Comparison of ENCODE assay signal across 9 mouse cellular contexts in the genomic region with DNA sequence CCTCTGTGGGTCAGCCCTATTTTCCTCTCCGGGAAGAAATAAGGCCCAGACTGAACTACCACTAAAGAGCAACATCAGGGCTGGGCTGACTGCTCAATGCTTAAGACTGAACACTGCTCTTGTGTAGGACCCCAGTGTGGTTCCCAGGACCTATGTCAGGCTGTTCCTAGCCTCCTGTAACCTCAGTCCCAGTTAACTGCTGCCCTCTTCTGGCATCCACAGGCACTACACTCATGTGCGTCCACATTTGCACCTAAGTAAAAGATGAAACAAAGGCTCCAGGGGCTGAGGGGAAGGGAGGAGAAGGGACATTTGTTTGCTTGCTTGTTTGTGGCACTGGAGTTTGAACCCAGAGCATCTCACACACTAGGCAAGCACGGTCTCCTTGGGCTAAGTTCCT. TPM values are rescaled to one million over a fixed set of nuclear protein-coding genes. Genes with fewer than 3 reads are reported as not detected.
DNase-seq lines count a peak whose midpoint lies in the region; ATAC-seq and TF ChIP-seq lines count a peak whose summit lies in the region.
"Had no signal": no experiment of that assay in that cellular context is flagged by ENCODE, and none has a peak within 500 bp of the region (broad histone marks: within the 10 kb centered on the region; RNA-seq: fewer than 3 reads in every experiment).

No protein-coding gene starts in this region.

- H3K9me3 ChIP-seq in midbrain, embryonic 11.5 days (ENCODE audit: control insufficient read depth, low read length), result no peaks in the 10 kb centered on the region
- no peaks in the 10 kb centered on the region for H3K9me3 ChIP-seq in midbrain, embryonic 13.5 days
- H3K9me3 ChIP-seq: hindbrain, embryonic 15.5 days had no signal

- H3K36me3 ChIP-seq in midbrain, embryonic 11.5 days (ENCODE audit: control insufficient read depth, insufficient read depth, low read length), result no peaks in the 10 kb centered on the region
- no peaks in the 10 kb centered on the region for H3K36me3 ChIP-seq in midbrain, embryonic 13.5 days
- H3K36me3 ChIP-seq: hindbrain, embryonic 15.5 days had no signal

- no peak overlapping the region for H3K9ac ChIP-seq in midbrain, embryonic 11.5 days (ENCODE audit: low read length)
- H3K9ac ChIP-seq in midbrain, embryonic 13.5 days (replicated peaks), result no peak overlapping the region
- H3K9ac ChIP-seq: hindbrain, embryonic 15.5 days had no signal

- 87% methylated on average over 3 of the region's 3 CpGs for WGBS in cerebellum, adult 2 months
- WGBS in midbrain, embryonic 11.5 days, result 64% methylated on average over 3 of the region's 3 CpGs
- WGBS in midbrain, embryonic 13.5 days, result 78% methylated on average over 3 of the region's 3 CpGs

- no peak for TF ChIP-seq POLR2A in cerebellum, adult 2 months (IDR thresholded peaks at IDR 0.05; ENCODE audit: borderline replicate concordance, insufficient read depth, low read length)

- H3K4me1 ChIP-seq in cerebellum, adult 2 months (ENCODE audit: control insufficient read depth, insufficient read depth, low read length), result no peaks in the 10 kb centered on the region
- H3K4me1 ChIP-seq in midbrain, embryonic 11.5 days (ENCODE audit: control insufficient read depth, insufficient read depth, low read length), result no peaks in the 10 kb centered on the region; the same call in 1 of the 2 replicates
- H3K4me1 ChIP-seq in midbrain, embryonic 13.5 days (replicated peaks), result peaks cover 13% of the 10 kb centered on the region

- H3K4me3 ChIP-seq in cerebellum, adult 2 months (replicated peaks; ENCODE audit: insufficient read depth, low read depth, low read length), result no peak overlapping the region
- H3K4me3 ChIP-seq in midbrain, embryonic 11.5 days (ENCODE audit: low read depth, low read length), result no peak overlapping the region
- no peak overlapping the region for H3K4me3 ChIP-seq in midbrain, embryonic 13.5 days (replicated peaks)
- H3K4me3 ChIP-seq: hindbrain, embryonic 15.5 days had no signal

- 0 out of 2 replicates have a peak, but pooled peaks have one; percentile 7 for TF ChIP-seq CTCF in cerebellum, adult 2 months (IDR thresholded peaks at IDR 0.05; ENCODE audit: borderline replicate concordance, insufficient read depth, low read depth, low read length)

- no peak overlapping the region for H3K4me2 ChIP-seq in midbrain, embryonic 11.5 days
- no peak overlapping the region for H3K4me2 ChIP-seq in midbrain, embryonic 13.5 days (replicated peaks)

- no peaks in the 10 kb centered on the region; the same call in 1 of the 2 replicates for H3K27me3 ChIP-seq in cerebellum, adult 2 months (ENCODE audit: control insufficient read depth, insufficient read depth, low read length)
- peaks cover 3% of the 10 kb centered on the region; the same call in 1 of the 2 replicates for H3K27me3 ChIP-seq in midbrain, embryonic 11.5 days (ENCODE audit: control insufficient read depth, insufficient read depth, low read length)
- peaks cover 10% of the 10 kb centered on the region; the same call in 1 of the 2 replicates for H3K27me3 ChIP-seq in midbrain, embryonic 13.5 days
- H3K27me3 ChIP-seq: hindbrain, embryonic 15.5 days had no signal

- no peak overlapping the region for H3K27ac ChIP-seq in cerebellum, adult 2 months (ENCODE audit: insufficient read depth, low read length)
- H3K27ac ChIP-seq in midbrain, embryonic 11.5 days (ENCODE audit: low read depth, low read length), result no peak overlapping the region
- no peak overlapping the region for H3K27ac ChIP-seq in midbrain, embryonic 13.5 days
- H3K27ac ChIP-seq: hindbrain, embryonic 15.5 days had no signal

- no peak for ATAC-seq in midbrain, embryonic 11.5 days (ENCODE audit: low FRiP score)
- ATAC-seq in midbrain, embryonic 13.5 days, result no peak
- ATAC-seq in megakaryocyte progenitor cell, adult 5-6 weeks (replicated peaks; ENCODE audit: poor library complexity), result peak; percentile 71; the same call in 1 of the 2 replicates

- no peak for DNase-seq in cerebellum, adult 2 months
- no peak for DNase-seq in cerebellum, adult 11-12 months
- DNase-seq in midbrain, embryonic 11.5 days (ENCODE audit: low spot score, missing footprints), result peak; percentile 87
- peak; percentile 13 for DNase-seq in c-Kit-positive CD71-positive TER-119-negative erythroid progenitor cells, embryonic 14.5 days (ENCODE audit: low read depth)
- DNase-seq in cerebellum, postnatal 36 days, result no peak
- no peak for DNase-seq in ovary, postnatal 36 days (ENCODE audit: low spot score)

RNA-seq across cellular contexts. Expression of a gene that starts 39.8 kb away (rescaled TPM):
- 5.5 and 6.2 TPM in 2 replicates for polyA plus RNA-seq in cerebellum, adult 2 months (2012; rRNA removed)
- polyA plus RNA-seq in midbrain, embryonic 11.5 days (2014; fragmentation: Nextera tagmentation; extraction: Ambion mirVana), result 16.7 and 19.8 TPM in 2 replicates
- polyA plus RNA-seq in midbrain, embryonic 13.5 days (2015; fragmentation: Nextera tagmentation; extraction: Ambion mirVana), result 7.9 and 9.7 TPM in 2 replicates
- total RNA-seq in megakaryocyte progenitor cell, adult 5-6 weeks (2015), result 0.37 and 0.52 TPM in 2 replicates
- total RNA-seq in megakaryocyte progenitor cell, adult 5-6 weeks (2017), result not detected in 2 replicates

Comparison
In these comparisons a context has a peak if more than half of its experiments do, and no peak if none do; other contexts are left out.
1. DNase-seq: peak in midbrain, embryonic 11.5 days (single experiment) and c-Kit-positive CD71-positive TER-119-negative erythroid progenitor cells, embryonic 14.5 days (single experiment); none in cerebellum, adult 2 months (0 of 2), cerebellum, adult 11-12 months (single experiment), cerebellum, postnatal 36 days (0 of 2) and ovary, postnatal 36 days (single experiment).